Mouse (Mus musculus): ENCODE measurements around the gene Tubb5.

DNA sequence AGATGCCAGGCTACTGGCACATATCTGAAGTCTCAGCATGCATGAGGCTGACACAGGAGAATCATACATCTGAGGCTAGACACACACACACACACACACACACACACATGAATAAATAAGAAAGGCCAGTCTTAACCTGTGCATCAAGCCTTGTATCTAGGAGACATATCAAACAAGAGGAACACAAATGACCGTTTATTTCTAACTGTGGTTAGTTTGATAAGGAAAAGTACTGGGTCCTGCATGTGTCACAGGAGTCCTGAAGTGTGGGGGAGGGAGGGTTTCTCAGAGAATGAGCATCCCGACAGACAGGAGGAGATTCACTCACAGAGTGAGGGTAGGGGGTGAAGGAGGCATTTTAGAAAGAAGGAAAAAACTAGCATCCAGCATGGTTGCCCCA lies 43.0 kb downstream of the Tubb5 start:
- no peak for TF ChIP-seq CTCF (IDR thresholded peaks at IDR 0.05; ENCODE audit: low read depth, low read length)
- no peak for TF ChIP-seq EP300 (IDR thresholded peaks at IDR 0.05; ENCODE audit: insufficient read depth, low read depth, low read length)
- no peak for TF ChIP-seq POLR2A (IDR thresholded peaks at IDR 0.05; ENCODE audit: insufficient read depth, low read length)
